In the genomic region with DNA sequence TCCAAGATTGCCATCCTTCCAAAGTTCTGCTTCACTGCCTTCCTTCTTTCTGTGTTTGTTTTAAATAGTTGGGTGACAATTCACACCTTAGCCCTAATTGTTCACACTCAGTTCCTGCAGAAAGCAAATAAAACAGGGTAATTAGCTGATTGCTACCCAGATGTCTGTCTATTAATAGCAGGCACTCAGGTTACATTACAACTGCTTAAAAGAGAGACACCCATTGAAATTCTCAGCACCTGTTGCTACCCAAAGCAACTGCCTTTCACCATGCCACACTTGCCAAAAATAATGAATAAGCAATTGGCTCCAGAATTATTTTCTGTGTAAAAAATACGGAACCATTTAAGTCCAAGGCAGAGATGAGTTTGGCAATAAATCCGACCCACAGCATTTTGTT, we compare ENCODE assay signal across 24 mouse cellular contexts.
A peak's percentile ranks its signal among the peaks of the same experiment; 100 is the strongest.
DNase-seq lines count a peak whose midpoint lies in the region; ATAC-seq and TF ChIP-seq lines count a peak whose summit lies in the region.
"Had no signal": no experiment of that assay in that cellular context is flagged by ENCODE, and none has a peak within 500 bp of the region (broad histone marks: within the 10 kb centered on the region; RNA-seq: fewer than 3 reads in every experiment).

No protein-coding gene starts in this region.

- WGBS in forebrain, embryonic 13.5 days = 71% methylated on average over 2 of the region's 2 CpGs
- WGBS in forebrain, embryonic 12.5 days = 79% methylated on average over 2 of the region's 2 CpGs
- 43% methylated on average over 2 of the region's 2 CpGs for WGBS in forebrain, postnatal 0 days

- H3K9ac ChIP-seq in forebrain, embryonic 13.5 days = no peak overlapping the region
- H3K9ac ChIP-seq in forebrain, embryonic 12.5 days = no peak overlapping the region
- H3K9ac ChIP-seq in forebrain, postnatal 0 days = no peak overlapping the region
- H3K9ac ChIP-seq: embryonic facial prominence, embryonic 15.5 days; hindbrain, embryonic 12.5 days had no signal

- H3K36me3 ChIP-seq in forebrain, embryonic 13.5 days (ENCODE audit: poor library complexity, severe bottlenecking) = no peaks in the 10 kb centered on the region
- H3K36me3 ChIP-seq in forebrain, embryonic 12.5 days (replicated peaks) = no peaks in the 10 kb centered on the region
- no peaks in the 10 kb centered on the region for H3K36me3 ChIP-seq in forebrain, postnatal 0 days (ENCODE audit: insufficient read depth)
- H3K36me3 ChIP-seq: embryonic facial prominence, embryonic 15.5 days; heart, embryonic 10.5 days; hindbrain, embryonic 12.5 days had no signal

- no peaks in the 10 kb centered on the region for H3K9me3 ChIP-seq in forebrain, embryonic 13.5 days (replicated peaks)
- H3K9me3 ChIP-seq in forebrain, embryonic 12.5 days = no peaks in the 10 kb centered on the region
- no peaks in the 10 kb centered on the region for H3K9me3 ChIP-seq in forebrain, postnatal 0 days (ENCODE audit: low read length)
- H3K9me3 ChIP-seq: embryonic facial prominence, embryonic 15.5 days; heart, embryonic 10.5 days; hindbrain, embryonic 12.5 days had no signal

- no peak overlapping the region for H3K27ac ChIP-seq in forebrain, embryonic 13.5 days
- H3K27ac ChIP-seq in forebrain, embryonic 12.5 days = no peak overlapping the region
- no peak overlapping the region for H3K27ac ChIP-seq in forebrain, postnatal 0 days (ENCODE audit: low read depth, low read length)
- H3K27ac ChIP-seq: embryonic facial prominence, embryonic 15.5 days; heart, embryonic 10.5 days; hindbrain, embryonic 12.5 days; hindbrain, postnatal 0 days had no signal

- H3K4me3 ChIP-seq in forebrain, embryonic 13.5 days = no peak overlapping the region
- H3K4me3 ChIP-seq in forebrain, embryonic 12.5 days (replicated peaks) = no peak overlapping the region
- H3K4me3 ChIP-seq in forebrain, postnatal 0 days (ENCODE audit: low read depth, low read length) = no peak overlapping the region
- H3K4me3 ChIP-seq: embryonic facial prominence, embryonic 15.5 days; erythroblast, embryonic 14.5 days; heart, embryonic 10.5 days; hindbrain, embryonic 12.5 days had no signal

- no peak overlapping the region for H3K4me2 ChIP-seq in forebrain, embryonic 13.5 days
- H3K4me2 ChIP-seq in forebrain, embryonic 12.5 days = no peak overlapping the region
- H3K4me2 ChIP-seq in forebrain, postnatal 0 days (ENCODE audit: low read depth) = no peak overlapping the region
- H3K4me2 ChIP-seq: embryonic facial prominence, embryonic 15.5 days; hindbrain, embryonic 12.5 days had no signal

- peak; percentile 58 for ATAC-seq in forebrain, embryonic 13.5 days
- no peak for ATAC-seq in forebrain, embryonic 12.5 days (ENCODE audit: low FRiP score)
- no peak; the same call in 1 of the 2 replicates for ATAC-seq in forebrain, postnatal 0 days
- ATAC-seq: activated CD4-positive, CD25-positive, alpha-beta regulatory T cell, adult 4 months; hindbrain, postnatal 0 days; intestine, embryonic 16.5 days; Patski had no signal

- no peak for TF ChIP-seq CTCF in forebrain, postnatal 0 days (IDR thresholded peaks at IDR 0.05; ENCODE audit: low read depth)

- H3K27me3 ChIP-seq in forebrain, embryonic 13.5 days = no peaks in the 10 kb centered on the region
- no peaks in the 10 kb centered on the region for H3K27me3 ChIP-seq in forebrain, embryonic 12.5 days
- H3K27me3 ChIP-seq in forebrain, postnatal 0 days (ENCODE audit: insufficient read depth, low read length) = no peaks in the 10 kb centered on the region
- H3K27me3 ChIP-seq: embryonic facial prominence, embryonic 15.5 days; hindbrain, embryonic 12.5 days; Patski had no signal

- no peaks in the 10 kb centered on the region for H3K4me1 ChIP-seq in forebrain, embryonic 13.5 days
- H3K4me1 ChIP-seq in forebrain, embryonic 12.5 days = no peaks in the 10 kb centered on the region
- no peaks in the 10 kb centered on the region for H3K4me1 ChIP-seq in forebrain, postnatal 0 days (ENCODE audit: insufficient read depth)
- H3K4me1 ChIP-seq: embryonic facial prominence, embryonic 15.5 days; heart, embryonic 10.5 days; hindbrain, embryonic 12.5 days had no signal

- peak; percentile 2 for DNase-seq in brain, adult 2 months (ENCODE audit: low read depth, low spot score)
- DNase-seq in forebrain, postnatal 0 days = peak; percentile 16
- DNase-seq in frontal cortex, postnatal 36 days (ENCODE audit: low spot score in 2 of 2) = no peak
- DNase-seq in embryo, embryonic 9.5 days (ENCODE audit: extremely low spot score) = no peak
- no peak for DNase-seq in thymus, adult 18-20 months
- DNase-seq: adrenal gland, postnatal 14 days; cerebellum, adult 11-12 months; cerebellum, adult 9-10 months; cerebellum, postnatal 25 days; gastrocnemius, postnatal 10 days; heart, adult 18-20 months; heart, postnatal 10 days; heart, postnatal 4 days; kidney, adult 2 months had no signal

Comparison
In these comparisons a context has a peak if more than half of its experiments do, and no peak if none do; other contexts are left out.
1. DNase-seq: peak in brain, adult 2 months (single experiment) and forebrain, postnatal 0 days (single experiment); none in frontal cortex, postnatal 36 days (0 of 2), embryo, embryonic 9.5 days (single experiment) and thymus, adult 18-20 months (0 of 2).